Mouse (Mus musculus) embryo, embryonic 11 days (tissue): Measurements from ENCODE around the gene Bfar.
"Not testable (repeated sequence)": the region's sequence is repeated elsewhere in the genome, so short reads cannot be mapped to it uniquely, and the experiment has no call there.

Experiments
- DNase-seq: peaks from one replicate; pipeline ENCODE4 v3.0.0-alpha.2; 2015

The Bfar gene

GRCm38 (mm10) chr16:13727811-13728335, 56.2 kb downstream of the Bfar start:
- no peak for DNase-seq

- no peak for DNase-seq
Measured at GRCm38 (mm10) chr16:13729428-13729827, 57.8 kb downstream of the Bfar start.

- DNase-seq = peak; percentile 50
Measured at GRCm38 (mm10) chr16:13730285-13731255, 58.9 kb downstream of the Bfar start, which contains the start of gene Pla2g10. Gene Pla2g10, minus strand, starts transcription at chr16:13730983.

- no peak for DNase-seq
Measured at GRCm38 (mm10) chr16:13732786-13733185, 61.1 kb downstream of the Bfar start.

GRCm38 (mm10) chr16:13733518-13734137, 62.0 kb downstream of the Bfar start:
- peak; percentile 80 for DNase-seq

- no peak for DNase-seq
Measured at GRCm38 (mm10) chr16:13735977-13736376, 64.3 kb downstream of the Bfar start.

- not testable (repeated sequence) for DNase-seq
Measured at GRCm38 (mm10) chr16:13739044-13739443, 67.4 kb downstream of the Bfar start.

- DNase-seq = no peak
Measured at GRCm38 (mm10) chr16:13740844-13741243, 69.2 kb downstream of the Bfar start.

GRCm38 (mm10) chr16:13747708-13748107, 76.0 kb downstream of the Bfar start:
- DNase-seq = no peak

- DNase-seq = no peak
Measured at GRCm38 (mm10) chr16:13748124-13748523, 76.5 kb downstream of the Bfar start.

- DNase-seq = not testable (repeated sequence)
Measured at GRCm38 (mm10) chr16:13748813-13749212, 77.2 kb downstream of the Bfar start.

GRCm38 (mm10) chr16:13749306-13749705, 77.6 kb downstream of the Bfar start:
- DNase-seq = no peak

- DNase-seq = no peak
Measured at GRCm38 (mm10) chr16:13749981-13750380, 78.3 kb downstream of the Bfar start.

- DNase-seq = no peak
Measured at GRCm38 (mm10) chr16:13750626-13751025, 79.0 kb downstream of the Bfar start.
